Mouse (Mus musculus) bone marrow macrophage, adult 2 months (primary cell): ENCODE data around the gene Bcor.

Source experiments
- CTCF ChIP-seq: IDR thresholded peaks from 2 replicates; pipeline ENCODE4 v1.5.1; 2012; ENCODE audit warnings: low read depth, mild to moderate bottlenecking, low read length, moderate library complexity
- POLR2A ChIP-seq: IDR thresholded peaks from 2 replicates; pipeline ENCODE4 v1.6.1; 2012; ENCODE audit warnings: mild to moderate bottlenecking, low read depth, low read length, borderline replicate concordance

GRCm38 (mm10) chrX:12089027-12089340 lies 71.2 kb downstream of the Bcor start:
- no peak for TF ChIP-seq CTCF
- TF ChIP-seq POLR2A, result no peak
